Mouse (Mus musculus) heart, postnatal 0 days (tissue): ENCODE measurements at regions not wholly inside any gene's neighbourhood (a gene's known extent, or its start where the extent isn't known, plus 50 kb on each side); places are given as distances from the start of the nearest gene placed in this dataset.

Experiments used
- CTCF ChIP-seq: IDR thresholded peaks from 2 replicates; pipeline ENCODE4 v1.5.1; 2016; ENCODE audit warnings: antibody characterized with exemption, control low read depth, low read depth
- EP300 ChIP-seq: IDR thresholded peaks from 2 replicates; pipeline ENCODE4 v1.6.1; 2016; ENCODE audit warnings: antibody characterized with exemption, low read depth

GRCm38 (mm10) chr3:38360974-38361373, 123.7 kb downstream of the Ankrd50 start:
- TF ChIP-seq CTCF = no peak
- TF ChIP-seq EP300 = no peak
